Mouse (Mus musculus) forebrain, embryonic 13.5 days (tissue): Measurements from ENCODE around the gene Mia3. TPM values are rescaled to one million over a fixed set of nuclear protein-coding genes. Genes with fewer than 3 reads are reported as not detected.
"Not testable (repeated sequence)": the region's sequence is repeated elsewhere in the genome, so short reads cannot be mapped to it uniquely, and the experiment has no call there.

Experiments
- ATAC-seq: fragments of 200-750 bp; cut with Nextera tagmentation; 2 replicates; pipeline ENCODE4 v1.8.0; 2017
- H3K27ac ChIP-seq: fragments of 300-500 bp; sonication (generic); 2 replicates; pipeline ENCODE4 v1.5.1; 2015; ENCODE audit warnings: inconsistent platforms, mild to moderate bottlenecking, moderate library complexity
- H3K27me3 ChIP-seq: fragments of 300-500 bp; sonication (generic); 2 replicates; pipeline ENCODE4 v1.6.1; 2015; ENCODE audit warnings: mild to moderate bottlenecking, inconsistent platforms
- H3K36me3 ChIP-seq: fragments of 300-500 bp; sonication (generic); 2 replicates; pipeline ENCODE4 v1.6.1; 2015; ENCODE audit warnings: mild to moderate bottlenecking, inconsistent platforms; ENCODE audit not compliant: poor library complexity, severe bottlenecking
- H3K4me1 ChIP-seq: fragments of 300-500 bp; sonication (generic); 2 replicates; pipeline ENCODE4 v1.6.1; 2015; ENCODE audit warnings: inconsistent platforms
- H3K4me2 ChIP-seq: fragments of 300-500 bp; sonication (generic); 2 replicates; pipeline ENCODE4 v1.6.1; 2015; ENCODE audit warnings: inconsistent platforms, mild to moderate bottlenecking, moderate library complexity
- H3K4me3 ChIP-seq: fragments of 300-500 bp; sonication (generic); 2 replicates; pipeline ENCODE4 v1.5.1; 2015; ENCODE audit warnings: mild to moderate bottlenecking, inconsistent platforms
- H3K9ac ChIP-seq: fragments of 300-500 bp; sonication (generic); 2 replicates; pipeline ENCODE4 v1.6.1; 2015; ENCODE audit warnings: mild to moderate bottlenecking, inconsistent platforms
- H3K9me3 ChIP-seq: fragments of 300-500 bp; sonication (generic); replicated peaks from 2 replicates; pipeline ENCODE4 v1.6.1; 2016; ENCODE audit warnings: inconsistent platforms
- WGBS: fragments of 180-500 bp; shearing (Covaris S2); methylation state at CpG from one replicate; pipeline ENCODE4 v1.1.7; 2015; 5-methylcytosine and 5-hydroxymethylcytosine counted together
- polyA plus RNA-seq: library from polyadenylated mRNA; unstranded; fragments of >200 nt; fragmentation: Nextera tagmentation; extraction: Ambion mirVana; gene quantifications from 2 replicates; pipeline ENCODE4 v1.2.1, GENCODE M21; 2015

Mia3 gene
- polyA plus RNA-seq, 1 experiment from 2014 or later, result 90.0 TPM

DNA sequence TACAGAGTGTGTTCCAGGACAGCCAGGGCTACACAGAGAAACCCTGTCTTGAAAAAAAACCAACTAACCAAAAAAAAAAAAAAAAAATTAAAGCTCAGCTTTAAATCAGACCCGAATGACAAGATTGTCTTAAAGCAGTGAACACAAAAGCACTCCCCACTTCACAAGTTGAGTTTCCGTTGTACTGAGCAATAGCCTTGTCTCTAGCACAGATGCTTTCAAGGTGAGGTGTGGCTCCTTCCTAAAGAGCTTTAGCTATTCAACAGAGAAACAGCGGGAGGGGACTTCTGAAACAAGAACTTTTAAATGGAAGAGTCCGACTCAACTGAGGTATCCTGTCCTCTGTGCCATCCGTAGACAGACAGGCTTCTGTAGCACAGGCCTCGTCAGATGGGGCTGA lies 44.9 kb downstream of the Mia3 start:
- 93% methylated on average over 6 of the region's 6 CpGs for WGBS
- H3K4me1 ChIP-seq, result no peaks in the 10 kb centered on the region
- H3K36me3 ChIP-seq, result peaks cover 80% of the 10 kb centered on the region
- no peak overlapping the region for H3K27ac ChIP-seq
- no peak overlapping the region for H3K9ac ChIP-seq
- H3K9me3 ChIP-seq, result no peaks in the 10 kb centered on the region
- no peaks in the 10 kb centered on the region for H3K27me3 ChIP-seq
- H3K4me3 ChIP-seq, result no peak overlapping the region
- ATAC-seq, result no peak
- no peak overlapping the region for H3K4me2 ChIP-seq

- 92% methylated on average over 2 of the region's 2 CpGs for WGBS
- ATAC-seq, result no peak
- H3K36me3 ChIP-seq, result peaks cover 80% of the 10 kb centered on the region
- H3K4me2 ChIP-seq, result no peak overlapping the region
- H3K4me1 ChIP-seq, result no peaks in the 10 kb centered on the region
- H3K4me3 ChIP-seq, result no peak overlapping the region
- no peaks in the 10 kb centered on the region for H3K9me3 ChIP-seq
- H3K27ac ChIP-seq, result no peak overlapping the region
- H3K9ac ChIP-seq, result no peak overlapping the region
- H3K27me3 ChIP-seq, result no peaks in the 10 kb centered on the region
These were observed 45.4 kb downstream of the Mia3 start for GRCm38 (mm10) chr1:183323923-183324322.

DNA sequence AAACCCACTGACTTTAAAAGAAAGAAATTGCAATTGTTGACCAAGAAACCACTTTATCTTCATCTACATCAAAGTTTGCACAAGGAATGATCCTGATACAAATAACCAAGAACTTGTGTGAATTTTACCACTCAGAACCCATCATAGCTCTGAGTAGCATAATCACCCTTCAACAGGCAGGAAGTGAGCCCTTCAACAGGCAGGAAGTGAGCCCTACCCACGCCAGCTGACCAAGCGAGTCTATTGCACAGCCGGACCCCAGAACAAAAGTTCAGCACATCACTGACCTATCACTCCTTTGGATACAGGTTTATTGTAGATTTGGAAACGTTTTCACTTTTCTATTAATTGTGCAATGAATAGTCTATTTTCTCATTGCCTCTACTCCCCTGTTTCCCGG lies 46.9 kb downstream of the Mia3 start:
- not testable (repeated sequence) for ATAC-seq, H3K9me3 ChIP-seq, H3K27me3 ChIP-seq, H3K4me2 ChIP-seq, H3K4me3 ChIP-seq, H3K27ac ChIP-seq, H3K4me1 ChIP-seq, H3K9ac ChIP-seq
- 92% methylated on average over 5 of the region's 5 CpGs for WGBS
- H3K36me3 ChIP-seq, result peaks cover 77% of the 10 kb centered on the region

- Histone ChIP-seq H3K4me3 (no peak overlapping the region), H3K27me3 (no peaks in the 10 kb centered on the region), H3K4me2 (no peak overlapping the region), H3K4me1 (no peaks in the 10 kb centered on the region), H3K9ac (no peak overlapping the region), H3K27ac (no peak overlapping the region), H3K36me3 (peaks cover 79% of the 10 kb centered on the region), H3K9me3 (no peaks in the 10 kb centered on the region)
- WGBS, result 87% methylated on average over 3 of the region's 3 CpGs
- no peak for ATAC-seq
These were observed 48.6 kb downstream of the Mia3 start for GRCm38 (mm10) chr1:183320708-183321107.

- ATAC-seq, result no peak
- Histone ChIP-seq H3K27ac (no peak overlapping the region), H3K9ac (no peak overlapping the region), H3K4me1 (no peaks in the 10 kb centered on the region), H3K9me3 (no peaks in the 10 kb centered on the region), H3K4me3 (no peak overlapping the region), H3K27me3 (no peaks in the 10 kb centered on the region), H3K4me2 (no peak overlapping the region), H3K36me3 (peaks cover 73% of the 10 kb centered on the region)
- 91% methylated on average over 2 of the region's 2 CpGs for WGBS
These were observed 53.6 kb downstream of the Mia3 start for GRCm38 (mm10) chr1:183315783-183316182.

GRCm38 (mm10) chr1:183312076-183312475 lies 57.3 kb downstream of the Mia3 start:
- no peak overlapping the region for H3K4me2 ChIP-seq
- H3K4me3 ChIP-seq, result no peak overlapping the region
- no peaks in the 10 kb centered on the region for H3K9me3 ChIP-seq
- no peaks in the 10 kb centered on the region for H3K4me1 ChIP-seq
- H3K36me3 ChIP-seq, result peaks cover 51% of the 10 kb centered on the region
- WGBS, result 90% methylated on average over 2 of the region's 2 CpGs
- H3K27me3 ChIP-seq, result no peaks in the 10 kb centered on the region
- ATAC-seq, result no peak
- no peak overlapping the region for H3K9ac ChIP-seq
- no peak overlapping the region for H3K27ac ChIP-seq

DNA sequence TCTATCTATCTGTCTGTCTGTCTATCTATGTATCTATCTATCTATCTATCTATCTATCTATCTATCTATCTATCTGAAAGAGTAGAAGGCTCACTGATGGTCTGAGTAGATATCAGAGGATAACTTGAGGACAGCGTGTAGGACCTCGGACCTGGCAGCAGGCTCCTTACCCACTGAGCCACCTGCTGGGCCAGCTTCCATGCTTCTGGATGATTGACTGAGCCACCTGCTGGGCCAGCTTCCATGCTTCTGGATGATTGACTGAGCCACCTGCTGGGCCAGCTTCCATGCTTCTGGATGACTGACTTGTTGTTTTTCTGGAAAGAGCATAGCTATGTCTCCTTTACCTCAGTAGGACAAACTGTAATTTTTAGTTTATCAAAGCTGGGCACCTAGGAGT lies 59.8 kb downstream of the Mia3 start:
- 75% methylated on average over 2 of the region's 2 CpGs for WGBS

DNA sequence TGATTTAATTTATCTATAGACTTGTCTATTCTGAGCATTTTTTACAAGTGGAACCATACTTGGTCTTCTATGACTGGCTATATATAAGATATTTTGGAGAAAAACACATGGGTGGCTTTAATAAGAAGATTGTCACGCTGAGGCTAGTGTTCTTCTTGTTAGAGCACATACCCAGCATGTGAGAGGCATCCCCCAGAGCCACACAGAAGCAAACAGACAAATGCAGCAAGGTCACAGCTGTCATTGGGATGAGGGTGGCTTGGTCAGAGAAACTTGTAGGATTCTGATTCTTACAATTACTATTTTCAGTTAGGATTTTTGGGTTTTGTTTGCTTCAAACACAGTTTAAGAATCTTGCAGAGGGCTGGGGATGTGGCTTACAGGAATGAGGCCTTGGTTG lies 60.9 kb downstream of the Mia3 start:
- Histone ChIP-seq H3K9me3 (no peaks in the 10 kb centered on the region), H3K9ac (no peak overlapping the region), H3K27ac (no peak overlapping the region), H3K4me1 (no peaks in the 10 kb centered on the region), H3K36me3 (peaks cover 23% of the 10 kb centered on the region), H3K4me3 (no peak overlapping the region), H3K4me2 (no peak overlapping the region), H3K27me3 (no peaks in the 10 kb centered on the region)
- ATAC-seq, result no peak
- 88% methylated on average over 1 of the region's 1 CpGs for WGBS

More for the DNA sequence above, 59.8 kb downstream of the Mia3 start:
- not testable (repeated sequence) for H3K27ac ChIP-seq, H3K9ac ChIP-seq, H3K27me3 ChIP-seq, ATAC-seq, H3K9me3 ChIP-seq, H3K4me3 ChIP-seq, H3K4me2 ChIP-seq, H3K4me1 ChIP-seq
- peaks cover 33% of the 10 kb centered on the region for H3K36me3 ChIP-seq

DNA sequence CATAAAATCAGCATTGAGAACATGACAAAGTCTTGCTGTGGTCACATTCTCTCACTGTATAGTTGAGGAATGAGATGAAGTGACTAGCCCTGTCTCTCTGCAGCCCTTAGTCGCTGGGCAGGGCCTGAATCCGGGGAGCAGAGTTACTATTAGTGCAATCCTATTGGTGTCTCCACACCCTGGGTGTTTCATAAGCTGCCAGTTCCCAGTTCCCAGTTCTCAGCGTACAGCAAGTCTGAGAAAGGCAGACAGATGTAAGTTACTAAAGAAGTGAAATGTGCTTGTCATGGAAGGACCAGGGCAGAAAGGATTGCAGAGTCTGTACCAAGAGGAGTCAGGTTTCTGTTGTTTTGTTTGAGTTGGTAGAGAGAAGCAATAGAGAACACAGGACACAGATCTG lies 61.8 kb downstream of the Mia3 start:
- Histone ChIP-seq H3K27me3 (no peaks in the 10 kb centered on the region), H3K4me1 (no peaks in the 10 kb centered on the region), H3K27ac (no peak overlapping the region), H3K4me3 (no peak overlapping the region), H3K9ac (no peak overlapping the region), H3K9me3 (no peaks in the 10 kb centered on the region), H3K4me2 (no peak overlapping the region), H3K36me3 (peaks cover 18% of the 10 kb centered on the region)
- ATAC-seq, result no peak
- 87% methylated on average over 3 of the region's 3 CpGs for WGBS

DNA sequence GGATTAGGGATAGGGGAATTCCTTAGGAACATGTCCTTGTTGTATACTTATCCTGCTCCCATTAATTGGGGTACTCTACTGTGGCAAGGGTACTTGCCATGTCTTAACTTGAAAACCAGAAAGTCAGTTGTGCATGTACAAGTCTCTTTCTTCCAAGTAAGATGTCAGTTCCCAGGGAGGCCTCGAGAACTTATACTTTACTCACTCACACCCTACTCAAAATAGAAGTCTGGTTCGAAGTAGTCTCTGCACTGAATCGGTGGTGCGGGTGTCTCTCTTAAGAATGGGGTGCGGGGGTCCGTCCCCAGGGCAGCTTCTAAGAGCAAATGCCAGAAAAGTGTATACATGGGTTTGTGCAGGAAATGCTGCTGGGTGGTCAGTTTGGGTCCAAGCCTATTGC lies 70.2 kb downstream of the Mia3 start:
- no peaks in the 10 kb centered on the region for H3K9me3 ChIP-seq
- WGBS, result 87% methylated on average over 6 of the region's 6 CpGs
- no peak overlapping the region for H3K27ac ChIP-seq
- no peak overlapping the region for H3K9ac ChIP-seq
- no peak overlapping the region for H3K4me3 ChIP-seq
- no peaks in the 10 kb centered on the region for H3K36me3 ChIP-seq
- H3K27me3 ChIP-seq, result no peaks in the 10 kb centered on the region
- H3K4me1 ChIP-seq, result peaks cover 6% of the 10 kb centered on the region; the same call in 1 of the 2 replicates
- no peak for ATAC-seq
- H3K4me2 ChIP-seq, result no peak overlapping the region

- ATAC-seq, result no peak
- H3K36me3 ChIP-seq, result peaks cover 5% of the 10 kb centered on the region
- no peaks in the 10 kb centered on the region for H3K27me3 ChIP-seq
- peak overlapping the region; percentile 60 for H3K9ac ChIP-seq
- H3K4me2 ChIP-seq, result peak overlapping the region; percentile 63
- no peaks in the 10 kb centered on the region for H3K9me3 ChIP-seq
- peaks cover 6% of the 10 kb centered on the region; the same call in 1 of the 2 replicates for H3K4me1 ChIP-seq
- H3K27ac ChIP-seq, result peak overlapping the region; percentile 2; the same call in 1 of the 2 replicates
- WGBS, result 0% methylated on average over 20 of the region's 20 CpGs
- H3K4me3 ChIP-seq, result peak overlapping the region; percentile 52
These were observed 71.4 kb downstream of the Mia3 start for GRCm38 (mm10) chr1:183297886-183298489.

DNA sequence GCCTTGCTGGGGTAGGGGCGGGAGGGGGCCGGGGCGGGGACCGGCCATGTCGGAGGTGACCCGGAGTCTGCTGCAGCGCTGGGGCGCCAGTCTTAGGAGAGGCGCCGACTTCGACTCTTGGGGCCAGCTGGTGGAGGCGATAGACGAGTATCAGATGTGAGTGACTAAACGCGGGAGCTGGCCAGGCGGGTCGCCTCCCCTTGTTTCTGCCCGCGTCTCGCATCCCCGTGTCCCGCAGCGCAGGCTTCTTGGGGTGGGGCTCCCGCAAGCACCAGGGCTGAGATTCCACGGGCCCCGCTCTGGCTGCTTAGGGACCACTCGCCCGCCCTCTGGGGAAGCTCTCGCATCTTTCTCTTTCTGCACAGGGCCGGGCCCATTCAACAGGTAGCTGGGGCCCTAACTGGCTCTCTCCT lies 71.9 kb downstream of the Mia3 start:
- peak overlapping the region; percentile 52 for H3K4me3 ChIP-seq
- 2% methylated on average over 28 of the region's 30 CpGs for WGBS
- H3K9me3 ChIP-seq, result no peaks in the 10 kb centered on the region
- H3K4me2 ChIP-seq, result peak overlapping the region; percentile 63
- H3K27me3 ChIP-seq, result no peaks in the 10 kb centered on the region
- peaks cover 9% of the 10 kb centered on the region for H3K36me3 ChIP-seq
- peak overlapping the region; percentile 60 for H3K9ac ChIP-seq
- H3K27ac ChIP-seq, result peak overlapping the region; percentile 2; the same call in 1 of the 2 replicates
- peak; percentile 64 for ATAC-seq
- peaks cover 6% of the 10 kb centered on the region; the same call in 1 of the 2 replicates for H3K4me1 ChIP-seq

GRCm38 (mm10) chr1:183296877-183297383 lies 72.4 kb downstream of the Mia3 start, which contains the start of gene Brox:
Gene Brox, minus strand, starts transcription at chr1:183297269.
- ATAC-seq, result peak; percentile 96
- H3K9ac ChIP-seq, result peak within 1 kb of the TSS; percentile 66
- H3K9me3 ChIP-seq, result no peaks in the 10 kb centered on the region
- peaks cover 14% of the 10 kb centered on the region for H3K36me3 ChIP-seq
- WGBS, result under 1% methylated on average over 39 of the region's 39 CpGs
- H3K27ac ChIP-seq, result peak within 1 kb of the TSS; percentile 57
- H3K4me3 ChIP-seq, result peak within 1 kb of the TSS; percentile 52
- peaks cover 6% of the 10 kb centered on the region; the same call in 1 of the 2 replicates for H3K4me1 ChIP-seq
- peak within 1 kb of the TSS; percentile 63 for H3K4me2 ChIP-seq
- H3K27me3 ChIP-seq, result no peaks in the 10 kb centered on the region
